Mouse (Mus musculus) mesoderm, embryonic 11.5 days (tissue): ENCODE measurements around the gene Dusp13.

Source experiments
- DNase-seq: peaks from one replicate; pipeline ENCODE4 v3.0.0-alpha.2; 2012; ENCODE audit warnings: low read depth, low spot score

Gene Dusp13

GRCm38 (mm10) chr14:21750881-21751542, at the start of gene Dusp13:
Gene Dusp13 (minus strand): TSS chr14:21751181.
- peak; percentile 57 for DNase-seq

- DNase-seq, result no peak
These were observed 49.7 kb upstream of the Dusp13 start for GRCm38 (mm10) chr14:21800641-21801040.

GRCm38 (mm10) chr14:21792250-21792649, 41.3 kb upstream of the Dusp13 start:
- no peak for DNase-seq

GRCm38 (mm10) chr14:21791722-21792121, 40.7 kb upstream of the Dusp13 start:
- DNase-seq, result no peak

GRCm38 (mm10) chr14:21790585-21791251, 39.7 kb upstream of the Dusp13 start:
- DNase-seq, result no peak

- no peak for DNase-seq
These were observed 37.1 kb upstream of the Dusp13 start for GRCm38 (mm10) chr14:21788121-21788520.

GRCm38 (mm10) chr14:21787374-21787773, 36.4 kb upstream of the Dusp13 start:
- DNase-seq, result no peak

GRCm38 (mm10) chr14:21786500-21786899, 35.5 kb upstream of the Dusp13 start:
- DNase-seq, result no peak

- no peak for DNase-seq
These were observed 25.2 kb upstream of the Dusp13 start for GRCm38 (mm10) chr14:21776201-21776600.

- no peak for DNase-seq
These were observed 23.0 kb upstream of the Dusp13 start for GRCm38 (mm10) chr14:21773946-21774345.

- no peak for DNase-seq
These were observed 21.7 kb upstream of the Dusp13 start for GRCm38 (mm10) chr14:21772506-21773281.

- no peak for DNase-seq
These were observed 15.5 kb upstream of the Dusp13 start for GRCm38 (mm10) chr14:21766398-21766958.

- no peak for DNase-seq
These were observed 14.9 kb upstream of the Dusp13 start for GRCm38 (mm10) chr14:21765754-21766397.

- no peak for DNase-seq
These were observed 13.7 kb upstream of the Dusp13 start for GRCm38 (mm10) chr14:21764646-21765045.

GRCm38 (mm10) chr14:21763736-21764135, 12.8 kb upstream of the Dusp13 start:
- DNase-seq, result no peak

- DNase-seq, result no peak
These were observed 10.6 kb upstream of the Dusp13 start for GRCm38 (mm10) chr14:21761560-21761959.

- DNase-seq, result no peak
These were observed 2.4 kb upstream of the Dusp13 start for GRCm38 (mm10) chr14:21753367-21753766.

- no peak for DNase-seq
These were observed 1.4 kb upstream of the Dusp13 start for GRCm38 (mm10) chr14:21752411-21752810.

- peak; percentile 89 for DNase-seq
These were observed 737 bp downstream of the Dusp13 start, which contains the start of gene Samd8 for GRCm38 (mm10) chr14:21750008-21750880. Gene Samd8 (plus strand): TSS chr14:21750531.

- peak; percentile 49 for DNase-seq
These were observed 2.7 kb downstream of the Dusp13 start for GRCm38 (mm10) chr14:21748142-21748870.
